16 mouse cellular contexts compared by ENCODE assay signal in the genomic region with DNA sequence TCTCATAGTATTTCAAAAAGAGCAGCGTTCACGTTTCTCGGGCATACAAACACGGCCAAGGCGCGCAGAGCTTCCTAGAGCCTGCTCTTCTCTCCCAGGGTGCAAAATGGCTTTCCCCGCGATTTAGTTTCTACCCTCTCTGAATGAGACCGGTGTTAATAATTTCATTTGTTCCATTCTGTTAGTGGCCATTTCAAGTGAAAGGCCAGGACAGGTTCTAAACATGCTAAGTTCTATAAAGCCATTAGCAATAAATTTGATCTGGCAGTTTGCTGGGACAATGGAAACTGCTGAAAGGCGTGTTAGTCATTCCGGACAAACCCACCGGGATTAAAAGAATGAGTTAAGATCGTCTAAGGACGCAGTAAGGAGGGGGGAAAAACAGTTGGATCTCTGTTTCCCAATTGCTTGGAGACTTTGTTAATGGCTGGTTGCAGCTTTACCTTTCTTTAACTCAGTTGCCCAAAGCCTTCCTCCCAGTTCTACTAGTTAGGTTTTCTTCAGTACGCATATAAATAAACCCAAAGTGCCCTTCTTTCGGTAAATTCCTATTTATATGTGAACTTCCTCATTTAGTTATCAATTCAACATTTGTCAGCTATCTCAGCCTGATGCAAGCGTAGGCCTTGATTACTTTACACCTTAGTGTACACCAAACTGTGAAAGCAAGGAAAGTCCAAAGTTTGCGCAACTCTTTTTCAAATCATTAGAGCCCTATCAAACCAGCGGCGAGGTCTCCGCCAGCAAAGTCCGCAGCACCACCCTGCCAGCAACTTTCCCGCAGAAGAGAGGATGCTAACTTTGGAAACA. TPM values are rescaled to one million over a fixed set of nuclear protein-coding genes. Genes with fewer than 3 reads are reported as not detected.
DNase-seq lines count a peak whose midpoint lies in the region; ATAC-seq lines count a peak whose summit lies in the region.
"Had no signal": no experiment of that assay in that cellular context is flagged by ENCODE, and none has a peak within 500 bp of the region (broad histone marks: within the 10 kb centered on the region; RNA-seq: fewer than 3 reads in every experiment).

No protein-coding gene starts in this region.

- H3K27ac ChIP-seq in forebrain, embryonic 10.5 days = no peak overlapping the region
- H3K27ac ChIP-seq in forebrain, embryonic 14.5 days (ENCODE audit: low read depth, low read length) = no peak overlapping the region
- no peak overlapping the region for H3K27ac ChIP-seq in embryonic facial prominence, embryonic 12.5 days
- no peak overlapping the region for H3K27ac ChIP-seq in limb, embryonic 12.5 days
- H3K27ac ChIP-seq in neural tube, embryonic 12.5 days = no peak overlapping the region

- peak overlapping the region; percentile 57 for H3K4me3 ChIP-seq in forebrain, embryonic 10.5 days
- no peak overlapping the region for H3K4me3 ChIP-seq in forebrain, embryonic 14.5 days (ENCODE audit: low read depth, low read length)
- H3K4me3 ChIP-seq in embryonic facial prominence, embryonic 12.5 days = 0 out of 2 replicates have a peak overlapping the region, but pooled peaks have one; percentile 40
- H3K4me3 ChIP-seq in limb, embryonic 12.5 days (replicated peaks) = peak overlapping the region; percentile 49
- peak overlapping the region; percentile 36 for H3K4me3 ChIP-seq in neural tube, embryonic 12.5 days
- H3K4me3 ChIP-seq: erythroblast, embryonic 14.5 days had no signal

- ATAC-seq in forebrain, embryonic 14.5 days = no peak
- no peak for ATAC-seq in embryonic facial prominence, embryonic 12.5 days (ENCODE audit: insufficient number of reproducible peaks, insufficient read depth, low FRiP score, low TSS enrichment)
- no peak for ATAC-seq in limb, embryonic 12.5 days (ENCODE audit: insufficient number of reproducible peaks, insufficient read depth, low FRiP score, low TSS enrichment, low read depth)
- no peak for ATAC-seq in neural tube, embryonic 12.5 days (ENCODE audit: low FRiP score, low read depth)

- no peaks in the 10 kb centered on the region for H3K36me3 ChIP-seq in forebrain, embryonic 10.5 days (replicated peaks)
- H3K36me3 ChIP-seq in forebrain, embryonic 14.5 days (ENCODE audit: control insufficient read depth, insufficient read depth, low read length) = no peaks in the 10 kb centered on the region
- H3K36me3 ChIP-seq in embryonic facial prominence, embryonic 12.5 days = no peaks in the 10 kb centered on the region
- no peaks in the 10 kb centered on the region for H3K36me3 ChIP-seq in limb, embryonic 12.5 days
- no peaks in the 10 kb centered on the region for H3K36me3 ChIP-seq in neural tube, embryonic 12.5 days

- H3K9me3 ChIP-seq in forebrain, embryonic 10.5 days = no peaks in the 10 kb centered on the region
- H3K9me3 ChIP-seq in forebrain, embryonic 14.5 days (replicated peaks; ENCODE audit: control insufficient read depth, low read length) = no peaks in the 10 kb centered on the region
- no peaks in the 10 kb centered on the region for H3K9me3 ChIP-seq in embryonic facial prominence, embryonic 12.5 days
- no peaks in the 10 kb centered on the region for H3K9me3 ChIP-seq in limb, embryonic 12.5 days
- no peaks in the 10 kb centered on the region for H3K9me3 ChIP-seq in neural tube, embryonic 12.5 days

- H3K27me3 ChIP-seq in forebrain, embryonic 10.5 days (ENCODE audit: poor library complexity, severe bottlenecking) = peaks cover 93% of the 10 kb centered on the region
- H3K27me3 ChIP-seq in forebrain, embryonic 14.5 days (replicated peaks; ENCODE audit: control insufficient read depth, insufficient read depth, low read length) = peaks cover 58% of the 10 kb centered on the region
- H3K27me3 ChIP-seq in embryonic facial prominence, embryonic 12.5 days = peaks cover 69% of the 10 kb centered on the region
- H3K27me3 ChIP-seq in limb, embryonic 12.5 days = peaks cover 67% of the 10 kb centered on the region
- peaks cover 83% of the 10 kb centered on the region for H3K27me3 ChIP-seq in neural tube, embryonic 12.5 days (replicated peaks)

- 1% methylated on average over 23 of the region's 23 CpGs for WGBS in forebrain, embryonic 10.5 days
- 2% methylated on average over 23 of the region's 23 CpGs for WGBS in forebrain, embryonic 14.5 days
- WGBS in embryonic facial prominence, embryonic 12.5 days = 3% methylated on average over 23 of the region's 23 CpGs
- WGBS in limb, embryonic 12.5 days = 2% methylated on average over 23 of the region's 23 CpGs
- WGBS in neural tube, embryonic 12.5 days = 1% methylated on average over 23 of the region's 23 CpGs

- intact Hi-C loops in left cerebral cortex, postnatal 36 days (cut with DNase I) = no loop called here

- H3K9ac ChIP-seq in forebrain, embryonic 14.5 days (ENCODE audit: low read length) = no peak overlapping the region
- H3K9ac ChIP-seq in embryonic facial prominence, embryonic 12.5 days = no peak overlapping the region
- H3K9ac ChIP-seq in limb, embryonic 12.5 days (replicated peaks) = peak overlapping the region; percentile 62; the same call in 1 of the 2 replicates
- no peak overlapping the region for H3K9ac ChIP-seq in neural tube, embryonic 12.5 days

- peak; percentile 29 for DNase-seq in forebrain, embryonic 10.5 days (ENCODE audit: extremely low spot score, low spot score)
- no peak for DNase-seq in forebrain, embryonic 14.5 days (ENCODE audit: low spot score)
- no peak for DNase-seq in B cell, adult 2 months
- no peak for DNase-seq in frontal cortex, postnatal 14 days (ENCODE audit: low spot score in 2 of 2)
- DNase-seq in left cerebral cortex, postnatal 36 days (ENCODE audit: low spot score in 2 of 2) = no peak
- DNase-seq: cerebellum, adult 9-10 months; heart, postnatal 10 days; kidney, adult 18-20 months; layer of hippocampus, postnatal 36 days; lung, adult 18-20 months; thymus, postnatal 25 days had no signal

- H3K4me2 ChIP-seq in forebrain, embryonic 14.5 days (ENCODE audit: low read length) = no peak overlapping the region
- H3K4me2 ChIP-seq in embryonic facial prominence, embryonic 12.5 days (replicated peaks) = 0 out of 2 replicates have a peak overlapping the region, but pooled peaks have one; percentile 73
- peak overlapping the region; percentile 82 for H3K4me2 ChIP-seq in limb, embryonic 12.5 days
- peak overlapping the region; percentile 70 for H3K4me2 ChIP-seq in neural tube, embryonic 12.5 days (replicated peaks)

- H3K4me1 ChIP-seq in forebrain, embryonic 10.5 days = peaks cover 40% of the 10 kb centered on the region
- H3K4me1 ChIP-seq in forebrain, embryonic 14.5 days (ENCODE audit: control insufficient read depth, insufficient read depth, low read length) = peaks cover 13% of the 10 kb centered on the region; the same call in 1 of the 2 replicates
- H3K4me1 ChIP-seq in embryonic facial prominence, embryonic 12.5 days = peaks cover 11% of the 10 kb centered on the region
- H3K4me1 ChIP-seq in limb, embryonic 12.5 days (replicated peaks) = peaks cover 24% of the 10 kb centered on the region
- peaks cover 19% of the 10 kb centered on the region for H3K4me1 ChIP-seq in neural tube, embryonic 12.5 days

RNA-seq across cellular contexts. Expression of gene Dbx2, which starts 2.7 kb away (rescaled TPM):
- polyA plus RNA-seq in forebrain, embryonic 10.5 days (2016; fragmentation: Nextera tagmentation; extraction: Ambion mirVana) = 0.25 and 0.67 TPM in 2 replicates
- 0.67 and 0.93 TPM in 2 replicates for polyA plus RNA-seq in forebrain, embryonic 14.5 days (2014; fragmentation: Nextera tagmentation; extraction: Ambion mirVana)
- 0.64 and 2.2 TPM in 2 replicates for polyA plus RNA-seq in embryonic facial prominence, embryonic 12.5 days (2016; fragmentation: Nextera tagmentation; extraction: Ambion mirVana)
- polyA plus RNA-seq in limb, embryonic 12.5 days (2016; fragmentation: Nextera tagmentation; extraction: Ambion mirVana) = 7.5 and 9.0 TPM in 2 replicates
- 5.7 and 8.5 TPM in 2 replicates for polyA plus RNA-seq in neural tube, embryonic 12.5 days (2016; fragmentation: Nextera tagmentation; extraction: Ambion mirVana)
- 10 to 100 TPM; 19.9 to 22.2 TPM for total RNA-seq in left cerebral cortex, postnatal 36 days (2021)
- total RNA-seq: heart, postnatal 10 days; megakaryocyte-erythroid progenitor cell, adult 5-6 weeks had no signal
- polyA plus RNA-seq: erythroblast, embryonic 14.5 days had no signal
